9 mouse cellular contexts compared by ENCODE assay signal in genomic region chr15:84284059-84284458, GRCm38 (mm10). TPM values are rescaled to one million over a fixed set of nuclear protein-coding genes. Genes with fewer than 3 reads are reported as not detected.
DNase-seq lines count a peak whose midpoint lies in the region; TF ChIP-seq lines count a peak whose summit lies in the region.
"Had no signal": no experiment of that assay in that cellular context is flagged by ENCODE, and none has a peak within 500 bp of the region (broad histone marks: within the 10 kb centered on the region; RNA-seq: fewer than 3 reads in every experiment).

No protein-coding gene starts in this region.

- H3K27ac ChIP-seq in layer of hippocampus, adult 2 months, result no peak overlapping the region

- DNase-seq in adrenal gland, adult 2 months, result peak; percentile 44
- no peak for DNase-seq in adrenal gland, postnatal 4 days (ENCODE audit: low spot score in 2 of 2)
- DNase-seq in layer of hippocampus, adult 2 months (ENCODE audit: low spot score in 2 of 2), result no peak
- DNase-seq in layer of hippocampus, adult 9-10 months (ENCODE audit: low spot score), result no peak
- DNase-seq in adrenal gland, postnatal 36 days, result peak; percentile 54
- peak; percentile 73 for DNase-seq in kidney, postnatal 10 days
- DNase-seq in spleen, adult 12 weeks (ENCODE audit: low spot score), result peak; percentile 49
- no peak for DNase-seq in ovary, postnatal 10 days (ENCODE audit: low spot score)

- peak; percentile 79 for TF ChIP-seq CTCF in layer of hippocampus, adult 2 months (conservative IDR thresholded peaks at IDR 0.05)

- no peak overlapping the region for H3K4me3 ChIP-seq in layer of hippocampus, adult 2 months

RNA-seq across cellular contexts. Expression of gene Parvg, which starts 39.8 kb away (rescaled TPM):
- 1 to 10 TPM; 2.8 to 3.9 TPM for total RNA-seq in adrenal gland, adult 2 months (2021)
- 1.7 and 2.1 TPM in 2 replicates for polyA plus RNA-seq in adrenal gland, adult 2 months (2012; rRNA removed)
- 1 to 10 TPM; 4.3 to 5.9 TPM for total RNA-seq in adrenal gland, postnatal 4 days (2021)
- 10 to 100 TPM; 20.9 to 26.6 TPM for total RNA-seq in layer of hippocampus, adult 2 months (2021)
- 1 to 10 TPM; 3.0 to 3.3 TPM for total RNA-seq in adrenal gland, postnatal 36 days (2021)
- total RNA-seq: G1E had no signal

RNA-seq across cellular contexts. Expression of gene Parvb, which starts 52.2 kb away (rescaled TPM):
- total RNA-seq in adrenal gland, adult 2 months (2021), result 10 to 100 TPM; 17.5 to 19.2 TPM
- 8.3 and 9.4 TPM in 2 replicates for polyA plus RNA-seq in adrenal gland, adult 2 months (2012; rRNA removed)
- total RNA-seq in adrenal gland, postnatal 4 days (2021), result 10 to 100 TPM; 44.6 to 45.9 TPM
- 10 to 100 TPM; 29.9 to 34.0 TPM for total RNA-seq in layer of hippocampus, adult 2 months (2021)
- 10 to 100 TPM; 18.0 to 24.1 TPM for total RNA-seq in adrenal gland, postnatal 36 days (2021)

Comparison
In these comparisons a context has a peak if more than half of its experiments do, and no peak if none do; other contexts are left out.
1. DNase-seq: peak in adrenal gland, adult 2 months (single experiment), adrenal gland, postnatal 36 days (2 of 2), kidney, postnatal 10 days (single experiment) and spleen, adult 12 weeks (single experiment); none in adrenal gland, postnatal 4 days (0 of 2), layer of hippocampus, adult 2 months (0 of 2), layer of hippocampus, adult 9-10 months (single experiment) and ovary, postnatal 10 days (single experiment).